Comparison of ENCODE assay signal across 10 mouse cellular contexts in the genomic region with DNA sequence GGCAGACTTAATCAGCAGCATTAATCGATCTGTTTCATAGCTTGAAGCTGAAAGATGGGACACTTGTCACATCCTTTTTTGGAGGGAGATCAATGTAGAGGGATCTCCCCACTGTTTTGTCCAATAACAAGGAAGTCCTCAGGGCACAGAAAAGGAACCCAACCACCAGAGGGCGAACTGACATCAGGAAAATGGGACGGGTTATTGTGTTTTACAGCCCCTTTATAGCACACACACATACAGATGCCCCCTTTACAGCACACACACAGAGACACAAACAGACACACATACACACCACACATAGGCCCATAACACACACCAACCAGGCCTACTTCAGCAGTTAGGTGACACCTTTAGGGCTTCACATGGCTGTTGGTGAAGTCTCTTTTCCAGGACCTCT. TPM values are rescaled to one million over a fixed set of nuclear protein-coding genes. Genes with fewer than 3 reads are reported as not detected.
DNase-seq lines count a peak whose midpoint lies in the region; ATAC-seq lines count a peak whose summit lies in the region.
"Had no signal": no experiment of that assay in that cellular context is flagged by ENCODE, and none has a peak within 500 bp of the region (broad histone marks: within the 10 kb centered on the region; RNA-seq: fewer than 3 reads in every experiment).

No protein-coding gene starts in this region.

- DNase-seq in cerebellum, postnatal 36 days = peak; percentile 14 to 25
- DNase-seq in cerebellum, adult 11-12 months = no peak
- peak; percentile 27 for DNase-seq in neural tube, embryonic 10.5 days (ENCODE audit: extremely low spot score, low spot score)
- DNase-seq in embryo, embryonic 9.5 days (ENCODE audit: extremely low spot score) = peak; percentile 13
- DNase-seq in layer of hippocampus, postnatal 14 days (ENCODE audit: low spot score in 2 of 2) = peak; percentile 21 to 28
- DNase-seq in spleen, postnatal 10 days (ENCODE audit: low spot score in 2 of 2) = no peak

- ATAC-seq in neural tube, embryonic 15.5 days (ENCODE audit: low FRiP score) = no peak
- 0 out of 2 replicates have a peak, but pooled peaks have one; percentile 36 for ATAC-seq in neural tube, embryonic 13.5 days (ENCODE audit: low read depth)

- no peak overlapping the region for H3K4me3 ChIP-seq in neural tube, embryonic 15.5 days (replicated peaks)
- no peak overlapping the region for H3K4me3 ChIP-seq in neural tube, embryonic 13.5 days
- H3K4me3 ChIP-seq: limb, embryonic 15.5 days; stomach, embryonic 15.5 days had no signal

- H3K27me3 ChIP-seq in neural tube, embryonic 15.5 days (replicated peaks) = no peaks in the 10 kb centered on the region
- H3K27me3 ChIP-seq in neural tube, embryonic 13.5 days = no peaks in the 10 kb centered on the region
- H3K27me3 ChIP-seq: limb, embryonic 15.5 days; stomach, embryonic 15.5 days had no signal

- H3K4me2 ChIP-seq in neural tube, embryonic 15.5 days = no peak overlapping the region
- H3K4me2 ChIP-seq in neural tube, embryonic 13.5 days = no peak overlapping the region
- H3K4me2 ChIP-seq: limb, embryonic 15.5 days; stomach, embryonic 15.5 days had no signal

- H3K9ac ChIP-seq in neural tube, embryonic 15.5 days (replicated peaks) = no peak overlapping the region
- H3K9ac ChIP-seq in neural tube, embryonic 13.5 days = no peak overlapping the region
- H3K9ac ChIP-seq: limb, embryonic 15.5 days; stomach, embryonic 15.5 days had no signal

- H3K9me3 ChIP-seq in neural tube, embryonic 15.5 days (replicated peaks) = no peaks in the 10 kb centered on the region
- no peaks in the 10 kb centered on the region for H3K9me3 ChIP-seq in neural tube, embryonic 13.5 days
- H3K9me3 ChIP-seq: limb, embryonic 15.5 days; stomach, embryonic 15.5 days had no signal

- WGBS in neural tube, embryonic 15.5 days = 24% methylated on average over 3 of the region's 3 CpGs
- 27% methylated on average over 3 of the region's 3 CpGs for WGBS in neural tube, embryonic 13.5 days

- no peak overlapping the region for H3K27ac ChIP-seq in neural tube, embryonic 15.5 days (replicated peaks)
- no peak overlapping the region for H3K27ac ChIP-seq in neural tube, embryonic 13.5 days (replicated peaks)
- H3K27ac ChIP-seq: limb, embryonic 15.5 days; stomach, embryonic 15.5 days had no signal

- H3K36me3 ChIP-seq in neural tube, embryonic 15.5 days = no peaks in the 10 kb centered on the region
- H3K36me3 ChIP-seq in neural tube, embryonic 13.5 days = no peaks in the 10 kb centered on the region
- H3K36me3 ChIP-seq: limb, embryonic 15.5 days; stomach, embryonic 15.5 days had no signal

- no peaks in the 10 kb centered on the region for H3K4me1 ChIP-seq in neural tube, embryonic 15.5 days
- no peaks in the 10 kb centered on the region for H3K4me1 ChIP-seq in neural tube, embryonic 13.5 days (replicated peaks)
- H3K4me1 ChIP-seq: limb, embryonic 15.5 days; stomach, embryonic 15.5 days had no signal

RNA-seq across cellular contexts. Expression of gene Cnga2, which starts 21.2 kb away (rescaled TPM):
- polyA plus RNA-seq in neural tube, embryonic 15.5 days (2015; fragmentation: Nextera tagmentation; extraction: Ambion mirVana) = 0.22 and 0.27 TPM in 2 replicates
- under 1 TPM; 0.09 to 0.19 TPM for total RNA-seq in layer of hippocampus, postnatal 14 days (2021)
- 0.13 TPM in 1 of 2 replicates, not detected in the other for polyA plus RNA-seq in neural tube, embryonic 13.5 days (2015; fragmentation: Nextera tagmentation; extraction: Ambion mirVana)

RNA-seq across cellular contexts. Expression of gene Fate1, which starts 40.0 kb away (rescaled TPM):
- 0.23 TPM in 1 of 2 replicates, not detected in the other for polyA plus RNA-seq in neural tube, embryonic 15.5 days (2015; fragmentation: Nextera tagmentation; extraction: Ambion mirVana)
- total RNA-seq in layer of hippocampus, postnatal 14 days (2021) = not detected
- not detected in 2 replicates for polyA plus RNA-seq in neural tube, embryonic 13.5 days (2015; fragmentation: Nextera tagmentation; extraction: Ambion mirVana)

RNA-seq across cellular contexts. Expression of gene Prrg3, which starts 50.4 kb away (rescaled TPM):
- 11.7 and 11.8 TPM in 2 replicates for polyA plus RNA-seq in neural tube, embryonic 15.5 days (2015; fragmentation: Nextera tagmentation; extraction: Ambion mirVana)
- total RNA-seq in layer of hippocampus, postnatal 14 days (2021) = 10 to 100 TPM; 22.8 to 25.8 TPM
- polyA plus RNA-seq in neural tube, embryonic 13.5 days (2015; fragmentation: Nextera tagmentation; extraction: Ambion mirVana) = 7.8 and 8.9 TPM in 2 replicates

Comparison
In these comparisons a context has a peak if more than half of its experiments do, and no peak if none do; other contexts are left out.
1. DNase-seq: peak in cerebellum, postnatal 36 days (2 of 2), neural tube, embryonic 10.5 days (single experiment), embryo, embryonic 9.5 days (single experiment) and layer of hippocampus, postnatal 14 days (2 of 2); none in cerebellum, adult 11-12 months (single experiment) and spleen, postnatal 10 days (0 of 2).